Mouse (Mus musculus): Measurements from ENCODE around the gene Scfd1. TPM values are rescaled to one million over a fixed set of nuclear protein-coding genes. Genes with fewer than 3 reads are reported as not detected.

Gene Scfd1
- polyA plus RNA-seq, 1 experiment: 12.4 TPM

DNA sequence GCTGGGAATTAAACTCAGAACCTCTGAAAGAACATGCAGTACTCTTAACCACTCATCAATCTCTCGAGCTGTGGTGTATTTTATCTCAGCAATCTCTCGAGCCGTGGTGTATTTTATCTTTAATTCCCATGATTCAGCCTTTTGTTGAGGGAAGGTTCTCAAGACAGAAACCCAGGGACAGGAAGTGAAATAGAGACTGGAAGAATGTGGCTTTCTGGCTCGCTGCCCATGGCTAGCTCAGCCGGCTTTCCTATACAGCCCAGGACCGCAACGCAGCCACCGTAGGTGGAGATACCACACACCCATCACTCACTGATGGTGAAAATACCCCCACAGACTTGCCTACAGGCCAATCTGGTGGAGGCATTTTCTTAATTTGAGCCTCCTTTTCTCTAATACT lies 22.0 kb upstream of the Scfd1 start:
- Histone ChIP-seq H3ac (ENCODE audit: control insufficient read depth, insufficient read length, low read depth) (no peak overlapping the region), H3K4me3 (ENCODE audit: insufficient read depth, poor library complexity, severe bottlenecking) (no peak overlapping the region), H3K79me3 (ENCODE audit: low read depth) (peaks cover 52% of the 10 kb centered on the region), H3K27me3 (ENCODE audit: control insufficient read depth, insufficient read depth, insufficient read length) (no peaks in the 10 kb centered on the region), H3K79me2 (ENCODE audit: control insufficient read depth, insufficient read depth) (peaks cover 83% of the 10 kb centered on the region), H3K36me3 (ENCODE audit: control insufficient read depth, insufficient read depth) (peaks cover 87% of the 10 kb centered on the region)
- TF ChIP-seq MYOG (IDR thresholded peaks at IDR 0.05; ENCODE audit: control insufficient read depth, extremely low read depth, insufficient read length) (no peak), USF1 (IDR thresholded peaks at IDR 0.05; ENCODE audit: low read depth) (no peak), MYOD1 (IDR thresholded peaks at IDR 0.05; ENCODE audit: control insufficient read depth, insufficient read length, low read depth) (no peak), MAX (IDR thresholded peaks at IDR 0.05) (no peak), CEBPB (IDR thresholded peaks at IDR 0.05; ENCODE audit: low read depth) (no peak)

DNA sequence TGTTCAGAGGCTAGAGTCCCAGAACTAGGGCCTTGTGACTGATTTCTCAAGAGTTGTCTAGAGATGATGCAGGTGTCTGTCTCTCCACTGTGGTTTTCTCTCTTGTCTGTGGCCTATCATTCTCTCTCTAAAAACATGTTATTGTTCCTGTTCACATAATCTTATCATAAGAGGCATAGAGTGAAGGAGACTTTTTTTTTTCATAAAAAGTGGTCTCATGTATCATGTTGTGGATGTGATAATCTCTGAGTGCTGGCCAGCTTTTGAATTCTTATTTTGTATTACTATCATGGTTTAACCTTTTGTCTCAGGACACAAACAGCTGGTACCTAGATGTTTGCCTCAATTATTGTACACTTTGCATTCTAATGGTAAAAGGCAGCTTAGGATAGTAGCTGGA lies 16.0 kb upstream of the Scfd1 start:
- Histone ChIP-seq H3K36me3 (ENCODE audit: control insufficient read depth, insufficient read depth) (peaks cover 98% of the 10 kb centered on the region), H3ac (ENCODE audit: control insufficient read depth, insufficient read length, low read depth) (no peak overlapping the region), H3K27me3 (ENCODE audit: control insufficient read depth, insufficient read depth, insufficient read length) (no peaks in the 10 kb centered on the region), H3K79me2 (ENCODE audit: control insufficient read depth, insufficient read depth) (peaks cover 42% of the 10 kb centered on the region), H3K4me3 (ENCODE audit: insufficient read depth, poor library complexity, severe bottlenecking) (no peak overlapping the region), H3K79me3 (ENCODE audit: low read depth) (peaks cover 20% of the 10 kb centered on the region)
- TF ChIP-seq USF1 (IDR thresholded peaks at IDR 0.05; ENCODE audit: low read depth) (no peak), FOSL1 (IDR thresholded peaks at IDR 0.05; ENCODE audit: insufficient read depth, low read length, poor library complexity, severe bottlenecking) (no peak), CTCF (IDR thresholded peaks at IDR 0.05; ENCODE audit: control insufficient read depth, insufficient read depth, insufficient read length) (no peak), CEBPB (IDR thresholded peaks at IDR 0.05; ENCODE audit: low read depth) (no peak), MYOG (IDR thresholded peaks at IDR 0.05; ENCODE audit: control insufficient read depth, extremely low read depth, insufficient read length) (no peak), MAX (IDR thresholded peaks at IDR 0.05) (no peak), MYOD1 (IDR thresholded peaks at IDR 0.05; ENCODE audit: control insufficient read depth, insufficient read length, low read depth) (no peak)

DNA sequence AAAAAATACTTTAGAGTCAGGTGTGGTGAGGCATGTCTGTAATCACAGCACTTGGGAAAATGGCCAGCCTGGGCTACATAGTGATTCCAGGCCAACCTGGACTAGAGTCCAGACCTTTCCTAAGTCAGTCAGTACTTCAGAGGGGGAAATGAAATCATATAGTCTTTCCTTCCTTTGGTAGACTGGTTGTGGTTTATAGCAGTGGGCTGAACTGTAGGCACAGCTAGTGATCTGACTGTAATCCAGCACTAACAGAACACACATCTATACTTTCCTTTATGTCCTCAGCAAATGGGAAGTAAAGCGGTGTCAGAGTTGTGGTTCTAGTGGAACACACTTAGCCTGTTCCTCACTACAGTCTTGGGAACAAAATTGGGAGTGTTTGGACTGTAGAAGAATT lies 14.4 kb upstream of the Scfd1 start:
- Histone ChIP-seq H3K79me3 (ENCODE audit: low read depth) (peaks cover 16% of the 10 kb centered on the region), H3K4me3 (ENCODE audit: insufficient read depth, poor library complexity, severe bottlenecking) (no peak overlapping the region), H3K27me3 (ENCODE audit: control insufficient read depth, insufficient read depth, insufficient read length) (no peaks in the 10 kb centered on the region), H3K79me2 (ENCODE audit: control insufficient read depth, insufficient read depth) (peaks cover 26% of the 10 kb centered on the region), H3ac (ENCODE audit: control insufficient read depth, insufficient read length, low read depth) (no peak overlapping the region), H3K36me3 (ENCODE audit: control insufficient read depth, insufficient read depth) (peaks cover 98% of the 10 kb centered on the region)
- no peak for TF ChIP-seq FOSL1 (IDR thresholded peaks at IDR 0.05; ENCODE audit: insufficient read depth, low read length, poor library complexity, severe bottlenecking)
- no peak for TF ChIP-seq MYOD1 (IDR thresholded peaks at IDR 0.05; ENCODE audit: control insufficient read depth, insufficient read length, low read depth)

GRCm38 (mm10) chr12:51368504-51368903 lies 8.8 kb upstream of the Scfd1 start:
- Histone ChIP-seq H3K79me3 (ENCODE audit: low read depth) (no peaks in the 10 kb centered on the region), H3ac (ENCODE audit: control insufficient read depth, insufficient read length, low read depth) (no peak overlapping the region), H3K79me2 (ENCODE audit: control insufficient read depth, insufficient read depth) (no peaks in the 10 kb centered on the region), H3K4me3 (ENCODE audit: insufficient read depth, poor library complexity, severe bottlenecking) (no peak overlapping the region), H3K36me3 (ENCODE audit: control insufficient read depth, insufficient read depth) (peaks cover 100% of the 10 kb centered on the region), H3K27me3 (ENCODE audit: control insufficient read depth, insufficient read depth, insufficient read length) (no peaks in the 10 kb centered on the region)
- TF ChIP-seq FOSL1 (IDR thresholded peaks at IDR 0.05; ENCODE audit: insufficient read depth, low read length, poor library complexity, severe bottlenecking) (no peak), MYOD1 (IDR thresholded peaks at IDR 0.05; ENCODE audit: control insufficient read depth, insufficient read length, low read depth) (peak; percentile 69), USF1 (IDR thresholded peaks at IDR 0.05; ENCODE audit: low read depth) (no peak), MYOG (IDR thresholded peaks at IDR 0.05; ENCODE audit: control insufficient read depth, extremely low read depth, insufficient read length) (no peak)

DNA sequence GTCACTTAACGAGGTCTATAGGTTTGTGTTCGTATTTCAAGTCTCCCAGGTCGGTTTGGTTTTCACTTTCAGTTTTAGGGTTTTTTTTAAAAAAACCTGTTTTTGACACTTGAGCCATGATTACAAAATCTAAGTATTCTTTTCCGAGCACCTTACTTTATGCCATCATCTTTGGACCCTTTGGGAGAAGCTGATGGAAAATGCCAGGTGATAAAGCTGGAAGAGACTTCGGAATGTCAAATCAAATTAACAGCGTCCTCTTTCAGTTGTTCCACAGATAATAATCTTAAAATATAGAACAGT lies 529 bp downstream of the Scfd1 start:
- Histone ChIP-seq H3ac (ENCODE audit: control insufficient read depth, insufficient read length, low read depth) (peak overlapping the region; percentile 83), H3K79me3 (ENCODE audit: low read depth) (peaks cover 17% of the 10 kb centered on the region), H3K27me3 (ENCODE audit: control insufficient read depth, insufficient read depth, insufficient read length) (no peaks in the 10 kb centered on the region), H3K36me3 (ENCODE audit: control insufficient read depth, insufficient read depth) (peaks cover 29% of the 10 kb centered on the region), H3K4me3 (ENCODE audit: insufficient read depth, poor library complexity, severe bottlenecking) (peak overlapping the region; percentile 72), H3K79me2 (ENCODE audit: control insufficient read depth, insufficient read depth) (peaks cover 32% of the 10 kb centered on the region)
- TF ChIP-seq FOSL1 (IDR thresholded peaks at IDR 0.05; ENCODE audit: insufficient read depth, low read length, poor library complexity, severe bottlenecking) (no peak), USF1 (IDR thresholded peaks at IDR 0.05; ENCODE audit: low read depth) (no peak), MYOG (IDR thresholded peaks at IDR 0.05; ENCODE audit: control insufficient read depth, extremely low read depth, insufficient read length) (no peak), MAX (IDR thresholded peaks at IDR 0.05) (no peak), CEBPB (IDR thresholded peaks at IDR 0.05; ENCODE audit: low read depth) (no peak), MYOD1 (IDR thresholded peaks at IDR 0.05; ENCODE audit: control insufficient read depth, insufficient read length, low read depth) (no peak), CTCF (IDR thresholded peaks at IDR 0.05; ENCODE audit: control insufficient read depth, insufficient read depth, insufficient read length) (no peak)

DNA sequence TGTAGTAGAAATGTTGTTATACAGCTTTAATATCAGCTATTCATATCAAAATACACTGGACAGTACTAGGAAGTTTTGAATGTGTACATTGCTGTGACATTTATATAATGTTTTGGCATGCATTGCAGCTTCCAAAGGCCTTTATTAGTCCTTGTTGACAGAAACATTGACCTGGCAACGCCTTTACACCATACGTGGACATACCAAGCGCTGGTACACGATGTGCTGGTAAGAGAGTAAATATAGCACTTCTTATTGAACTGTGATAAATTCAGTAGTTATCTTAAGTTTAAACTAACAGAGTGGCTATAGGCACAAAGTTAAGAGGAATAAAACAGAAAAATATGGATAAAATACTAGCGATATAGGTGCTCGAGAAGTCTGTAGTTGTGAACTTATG lies 22.6 kb downstream of the Scfd1 start:
- TF ChIP-seq MAX (IDR thresholded peaks at IDR 0.05) (no peak), MYOD1 (IDR thresholded peaks at IDR 0.05; ENCODE audit: control insufficient read depth, insufficient read length, low read depth) (no peak), USF1 (IDR thresholded peaks at IDR 0.05; ENCODE audit: low read depth) (no peak), CEBPB (IDR thresholded peaks at IDR 0.05; ENCODE audit: low read depth) (no peak), CTCF (IDR thresholded peaks at IDR 0.05; ENCODE audit: control insufficient read depth, insufficient read depth, insufficient read length) (no peak), FOSL1 (IDR thresholded peaks at IDR 0.05; ENCODE audit: insufficient read depth, low read length, poor library complexity, severe bottlenecking) (no peak), MYOG (IDR thresholded peaks at IDR 0.05; ENCODE audit: control insufficient read depth, extremely low read depth, insufficient read length) (no peak)
- no peaks in the 10 kb centered on the region for H3K79me3 ChIP-seq (ENCODE audit: low read depth)
- H3K79me2 ChIP-seq (ENCODE audit: control insufficient read depth, insufficient read depth): no peaks in the 10 kb centered on the region
- H3K4me3 ChIP-seq (ENCODE audit: insufficient read depth, poor library complexity, severe bottlenecking): no peak overlapping the region
- H3K36me3 ChIP-seq (ENCODE audit: control insufficient read depth, insufficient read depth): peaks cover 78% of the 10 kb centered on the region
- H3K27me3 ChIP-seq (ENCODE audit: control insufficient read depth, insufficient read depth, insufficient read length): no peaks in the 10 kb centered on the region
- no peak overlapping the region for H3ac ChIP-seq (ENCODE audit: control insufficient read depth, insufficient read length, low read depth)
